Mouse (Mus musculus) embryonic fibroblast, embryonic 13.5 days (primary cell): ENCODE results near the gene Simc1.

Experiments
- CTCF ChIP-seq: IDR thresholded peaks from 2 replicates; pipeline ENCODE4 v1.5.1; 2011; ENCODE audit warnings: mild to moderate bottlenecking, control low read depth, low read length, moderate library complexity, borderline replicate concordance; ENCODE audit not compliant: insufficient read depth
- POLR2A ChIP-seq: IDR thresholded peaks from 2 replicates; pipeline ENCODE4 v1.6.1; 2011; ENCODE audit warnings: low read depth, mild to moderate bottlenecking, control low read depth, low read length, moderate library complexity

DNA sequence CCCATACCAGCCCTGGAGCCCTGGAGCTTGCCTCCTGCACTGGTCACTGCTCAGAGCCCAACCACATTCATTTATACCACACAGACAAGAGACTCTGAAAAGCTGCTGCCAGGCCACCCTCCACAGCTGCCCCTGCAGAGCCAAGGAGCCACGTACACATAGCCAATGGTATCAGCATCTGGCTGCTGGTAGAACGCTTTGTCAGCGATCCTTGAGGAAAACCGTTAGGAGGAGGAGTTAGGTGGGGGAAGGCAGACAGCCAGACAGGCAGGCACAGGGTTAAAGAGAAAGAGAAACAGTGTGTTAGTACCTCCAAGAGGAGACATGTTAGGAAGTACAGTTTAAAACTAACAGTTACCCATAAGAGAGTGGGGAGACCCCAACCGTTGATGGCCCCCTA, 93.3 kb downstream of the Simc1 start:
- TF ChIP-seq POLR2A (no peak), CTCF (no peak)
